Mouse (Mus musculus): Measurements from ENCODE around the gene Efr3b. TPM values are rescaled to one million over a fixed set of nuclear protein-coding genes. Genes with fewer than 3 reads are reported as not detected.
"Not testable (repeated sequence)": the region's sequence is repeated elsewhere in the genome, so short reads cannot be mapped to it uniquely, and the experiment has no call there.

Efr3b gene
- polyA plus RNA-seq, 1 experiment, result 70.3 TPM

DNA sequence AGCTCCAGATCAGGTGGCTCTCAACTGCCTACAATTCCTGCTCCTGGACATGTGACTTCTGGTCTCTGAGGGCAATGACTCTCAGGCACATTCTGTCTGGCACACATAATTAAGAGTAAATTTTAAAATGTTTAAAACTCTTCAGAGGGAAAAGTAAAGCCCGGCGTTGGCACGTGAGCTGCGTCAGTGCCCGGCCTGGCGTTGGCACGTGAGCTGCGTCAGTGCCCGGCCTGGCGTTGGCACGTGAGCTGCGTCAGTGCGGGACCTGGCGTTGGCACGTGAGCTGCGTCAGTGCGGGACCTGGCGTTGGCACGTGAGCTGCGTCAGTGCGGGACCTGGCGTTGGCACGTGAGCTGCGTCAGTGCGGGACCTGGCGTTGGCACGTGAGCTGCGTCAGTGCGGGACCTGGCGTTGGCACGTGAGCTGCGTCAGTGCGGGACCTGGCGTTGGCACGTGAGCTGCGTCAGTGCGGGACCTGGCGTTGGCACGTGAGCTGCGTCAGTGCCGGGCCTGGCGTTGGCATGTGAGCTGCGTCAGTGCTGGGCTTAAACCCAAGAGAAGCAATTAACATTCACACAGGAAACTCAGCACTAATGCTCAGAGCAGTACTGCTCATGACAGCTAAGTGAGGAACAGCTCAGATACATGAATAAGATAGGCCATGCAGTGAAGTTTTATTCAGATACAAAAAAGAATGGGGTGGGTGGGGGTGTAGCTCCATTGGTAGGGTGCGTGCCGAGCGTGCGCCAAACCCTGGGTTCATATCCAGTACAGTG lies 108.4 kb downstream of the Efr3b start:
- H3K4me1 ChIP-seq (ENCODE audit: control insufficient read depth, insufficient read depth, low read length), result not testable (repeated sequence)
- Histone ChIP-seq H3K27ac (ENCODE audit: insufficient read depth, low read length) (peak overlapping the region; percentile 24; the same call in 1 of the 2 replicates), H3K4me3 (ENCODE audit: insufficient read depth, low read length) (peak overlapping the region; percentile 5; the same call in 1 of the 2 replicates)
- 0 out of 2 replicates have a peak, but pooled peaks have one; percentile 22 for TF ChIP-seq POLR2A (IDR thresholded peaks at IDR 0.05; ENCODE audit: extremely low read depth, insufficient read depth, low read length)

DNA sequence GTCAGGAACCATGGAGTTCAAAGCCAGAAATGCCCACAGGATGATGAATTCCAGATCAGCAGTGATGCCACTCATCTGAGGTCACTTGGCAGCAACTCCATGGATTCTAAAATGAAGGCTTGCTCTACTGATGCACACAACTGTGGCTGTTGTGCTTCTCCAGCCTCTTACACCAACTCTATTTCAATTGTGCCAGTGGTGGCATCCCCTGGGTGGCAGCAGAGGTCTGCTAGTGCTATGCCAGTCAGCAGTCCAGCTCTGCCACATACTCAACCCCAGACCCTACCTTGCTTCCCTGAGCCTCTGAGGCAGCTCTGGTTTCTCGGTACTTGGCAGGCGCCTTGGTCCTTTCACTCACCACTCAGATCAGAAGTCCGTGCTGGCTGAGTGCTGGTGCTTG lies 109.9 kb downstream of the Efr3b start:
- H3K4me3 ChIP-seq (ENCODE audit: insufficient read depth, low read length), result no peak overlapping the region
- TF ChIP-seq POLR2A (IDR thresholded peaks at IDR 0.05; ENCODE audit: extremely low read depth, insufficient read depth, low read length), result no peak
- peak; percentile 73 for TF ChIP-seq CTCF (IDR thresholded peaks at IDR 0.05; ENCODE audit: extremely low read depth, insufficient read depth, low read length)
- H3K4me1 ChIP-seq (ENCODE audit: control insufficient read depth, insufficient read depth, low read length), result no peaks in the 10 kb centered on the region
- no peak overlapping the region for H3K27ac ChIP-seq (ENCODE audit: insufficient read depth, low read length)

DNA sequence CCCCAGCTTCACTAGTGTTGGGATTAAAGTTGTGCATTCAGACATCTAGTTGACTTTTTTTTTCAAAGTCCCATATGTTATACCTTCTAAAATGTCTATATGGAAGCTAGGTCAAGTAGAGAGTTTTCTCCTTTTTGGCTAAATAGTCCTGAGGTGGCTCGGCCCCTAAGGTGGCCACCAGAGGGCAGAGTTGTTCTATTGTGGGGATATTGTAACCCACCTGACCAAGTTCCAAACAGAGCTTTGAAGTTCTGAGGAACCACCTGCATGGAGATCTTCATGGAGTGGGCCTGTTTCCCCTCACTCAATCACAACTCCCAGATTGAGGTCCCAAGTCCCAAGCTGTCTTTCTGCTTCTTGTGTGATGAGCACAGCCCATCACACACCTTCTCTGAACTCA lies 112.6 kb downstream of the Efr3b start:
- TF ChIP-seq CTCF (IDR thresholded peaks at IDR 0.05; ENCODE audit: extremely low read depth, insufficient read depth, low read length) (peak; percentile 72), POLR2A (IDR thresholded peaks at IDR 0.05; ENCODE audit: extremely low read depth, insufficient read depth, low read length) (no peak)
- Histone ChIP-seq H3K27ac (ENCODE audit: insufficient read depth, low read length) (no peak overlapping the region), H3K4me3 (ENCODE audit: insufficient read depth, low read length) (no peak overlapping the region), H3K4me1 (ENCODE audit: control insufficient read depth, insufficient read depth, low read length) (no peaks in the 10 kb centered on the region)

DNA sequence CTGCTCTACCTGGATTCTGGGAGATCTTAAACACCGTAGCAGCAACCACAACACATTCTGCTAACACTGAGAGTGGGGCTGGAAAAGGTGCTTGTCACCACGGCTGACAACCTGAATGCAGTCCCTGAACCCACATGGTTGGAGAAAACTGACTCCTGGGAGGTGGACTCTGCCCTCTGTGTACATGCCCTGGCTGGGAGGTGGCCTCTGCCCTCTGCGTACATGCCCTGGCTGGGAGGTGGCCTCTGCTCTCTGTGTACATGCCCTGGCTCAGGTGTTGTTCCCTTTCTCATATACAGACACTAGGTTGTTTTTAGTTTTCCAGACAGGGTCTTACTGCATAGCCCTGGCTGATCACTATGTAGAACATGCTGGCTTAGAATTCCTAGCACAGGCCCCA lies 119.3 kb downstream of the Efr3b start:
- H3K4me3 ChIP-seq (ENCODE audit: insufficient read depth, low read length), result no peak overlapping the region
- H3K27ac ChIP-seq (ENCODE audit: insufficient read depth, low read length), result no peak overlapping the region
- no peaks in the 10 kb centered on the region; the same call in 1 of the 2 replicates for H3K4me1 ChIP-seq (ENCODE audit: control insufficient read depth, insufficient read depth, low read length)
- no peak for TF ChIP-seq CTCF (IDR thresholded peaks at IDR 0.05; ENCODE audit: extremely low read depth, insufficient read depth, low read length)
- no peak for TF ChIP-seq POLR2A (IDR thresholded peaks at IDR 0.05; ENCODE audit: extremely low read depth, insufficient read depth, low read length)

DNA sequence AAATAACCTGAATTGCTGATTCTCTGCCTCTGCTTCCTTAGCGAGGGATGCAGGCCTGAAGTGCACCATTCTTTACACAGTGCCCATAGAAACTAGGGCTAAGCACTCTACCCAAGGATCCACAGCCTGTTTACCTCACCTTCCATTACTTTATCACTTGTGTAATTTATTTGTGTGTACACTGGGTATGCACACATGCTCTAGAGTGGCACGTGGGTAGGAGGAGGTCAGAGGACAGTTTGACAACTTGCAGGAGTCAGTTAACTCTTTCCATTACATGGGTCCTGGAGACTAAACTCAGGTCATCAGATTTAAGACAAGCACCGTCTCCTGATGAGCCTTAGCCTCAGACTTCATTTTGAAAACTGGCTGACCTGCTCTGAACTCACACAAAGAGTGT lies 120.1 kb downstream of the Efr3b start:
- Histone ChIP-seq H3K27ac (ENCODE audit: insufficient read depth, low read length) (no peak overlapping the region), H3K4me3 (ENCODE audit: insufficient read depth, low read length) (no peak overlapping the region), H3K4me1 (ENCODE audit: control insufficient read depth, insufficient read depth, low read length) (no peaks in the 10 kb centered on the region; the same call in 1 of the 2 replicates)
- TF ChIP-seq POLR2A (IDR thresholded peaks at IDR 0.05; ENCODE audit: extremely low read depth, insufficient read depth, low read length), result no peak
- no peak for TF ChIP-seq CTCF (IDR thresholded peaks at IDR 0.05; ENCODE audit: extremely low read depth, insufficient read depth, low read length)

DNA sequence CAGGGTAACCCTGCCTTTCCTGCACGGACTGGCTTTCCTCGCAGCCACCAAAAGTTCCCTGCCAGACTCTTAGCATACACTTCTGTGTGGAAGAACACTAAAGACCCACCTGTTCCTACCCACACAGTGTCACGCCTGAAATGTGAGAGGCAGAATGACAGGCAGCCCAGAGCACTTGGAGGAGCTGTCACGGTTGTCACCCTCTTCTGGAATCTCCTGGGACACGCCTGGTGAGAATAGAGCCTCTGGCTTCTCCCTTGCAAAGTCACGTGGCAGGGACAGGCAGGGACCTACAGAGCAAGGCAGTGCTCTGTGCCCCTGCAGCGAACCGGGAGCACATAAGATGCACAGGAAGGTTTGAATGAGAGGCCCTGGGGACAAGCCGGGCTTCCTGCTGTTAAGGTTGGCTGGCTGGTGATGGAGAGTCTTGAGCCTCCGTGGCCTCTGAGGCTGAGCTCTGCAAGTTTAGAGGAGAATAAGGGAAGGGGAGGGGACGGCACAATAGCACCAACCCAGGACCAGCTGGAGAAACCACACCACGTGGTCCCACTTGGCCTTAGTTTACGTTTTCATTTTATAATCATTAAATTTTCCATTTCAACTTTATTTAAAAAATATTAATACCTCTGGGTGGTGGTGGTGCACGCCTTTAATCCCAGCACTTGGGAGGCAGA lies 120.9 kb downstream of the Efr3b start:
- TF ChIP-seq CTCF (IDR thresholded peaks at IDR 0.05; ENCODE audit: extremely low read depth, insufficient read depth, low read length), result no peak
- no peak for TF ChIP-seq POLR2A (IDR thresholded peaks at IDR 0.05; ENCODE audit: extremely low read depth, insufficient read depth, low read length)
- Histone ChIP-seq H3K27ac (ENCODE audit: insufficient read depth, low read length) (no peak overlapping the region), H3K4me1 (ENCODE audit: control insufficient read depth, insufficient read depth, low read length) (no peaks in the 10 kb centered on the region; the same call in 1 of the 2 replicates), H3K4me3 (ENCODE audit: insufficient read depth, low read length) (no peak overlapping the region)

DNA sequence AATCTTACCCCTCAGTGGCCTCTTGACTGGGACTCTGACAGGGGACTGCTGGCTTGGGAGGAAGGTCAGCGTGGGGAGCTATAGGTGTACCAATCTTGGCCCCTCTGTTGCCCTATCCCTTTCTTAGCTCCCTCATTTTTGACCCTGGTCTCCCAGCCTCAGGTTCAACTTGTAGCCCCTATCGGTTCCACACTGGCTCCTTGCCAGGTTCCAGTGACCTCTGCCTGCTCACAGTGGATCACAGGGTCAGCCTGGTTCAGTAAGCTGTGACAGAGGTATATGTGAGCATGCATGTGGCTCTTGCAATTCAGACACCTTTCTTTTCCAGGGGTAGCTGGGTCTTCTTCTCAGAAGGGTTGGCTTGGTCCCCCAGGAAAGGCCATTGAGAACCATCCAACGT lies 122.9 kb downstream of the Efr3b start:
- Histone ChIP-seq H3K4me1 (ENCODE audit: control insufficient read depth, insufficient read depth, low read length) (no peaks in the 10 kb centered on the region; the same call in 1 of the 2 replicates), H3K27ac (ENCODE audit: insufficient read depth, low read length) (no peak overlapping the region), H3K4me3 (ENCODE audit: insufficient read depth, low read length) (no peak overlapping the region)
- TF ChIP-seq CTCF (IDR thresholded peaks at IDR 0.05; ENCODE audit: extremely low read depth, insufficient read depth, low read length), result no peak
- no peak for TF ChIP-seq POLR2A (IDR thresholded peaks at IDR 0.05; ENCODE audit: extremely low read depth, insufficient read depth, low read length)

Other genes with a start within 250 kb of the Efr3b start
- 38.2 and 38.3 TPM in 2 replicates for gene Dnmt3a, start 232.9 kb downstream of the Efr3b start, polyA plus RNA-seq (2012; rRNA removed)
- 4.2 and 4.5 TPM in 2 replicates for gene Pomc, start 84.0 kb downstream of the Efr3b start, polyA plus RNA-seq (2012; rRNA removed)
- 82.4 and 87.4 TPM in 2 replicates for gene Dnajc27, start 43.7 kb upstream of the Efr3b start, polyA plus RNA-seq (2012; rRNA removed)
- 25.1 and 27.1 TPM in 2 replicates for gene Adcy3, start 94.2 kb upstream of the Efr3b start, polyA plus RNA-seq (2012; rRNA removed)
- gene Ptrhd1, start 195.1 kb upstream of the Efr3b start, polyA plus RNA-seq (2012; rRNA removed), result 6.4 and 7.3 TPM in 2 replicates
- gene Cenpo, start 195.4 kb upstream of the Efr3b start, polyA plus RNA-seq (2012; rRNA removed), result 6.5 and 7.7 TPM in 2 replicates